Mouse (Mus musculus): ENCODE results near the gene Pcid2.

DNA sequence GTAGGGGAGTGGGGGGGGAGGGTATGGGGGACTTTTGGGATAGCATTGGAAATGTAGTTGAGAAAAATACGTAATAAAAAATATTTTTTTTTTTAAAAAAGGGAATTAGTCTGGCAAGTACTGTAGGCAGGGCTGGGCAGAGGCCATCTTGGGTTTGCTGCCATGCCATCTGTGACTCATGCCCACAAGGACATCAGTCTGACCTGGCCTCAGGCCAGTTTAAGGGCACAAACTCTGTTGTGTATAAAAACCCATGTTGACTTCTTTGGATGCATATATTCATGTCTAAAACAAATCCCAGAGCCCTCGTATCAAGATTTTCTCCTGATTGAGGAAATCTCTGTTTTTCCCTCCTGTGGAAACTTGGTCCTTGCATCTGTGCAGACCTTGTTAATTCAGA is 11.8 kb upstream of the Pcid2 start:
- TF ChIP-seq CTCF (IDR thresholded peaks at IDR 0.05; ENCODE audit: borderline replicate concordance, insufficient read depth, low read depth, low read length): no peak
- no peak for TF ChIP-seq POLR2A (IDR thresholded peaks at IDR 0.05; ENCODE audit: borderline replicate concordance, insufficient read depth, low read length)
